Mouse (Mus musculus) CH12.LX (cell line): ENCODE results near the gene Kri1. TPM values are rescaled to one million over a fixed set of nuclear protein-coding genes. Genes with fewer than 3 reads are reported as not detected.

Experiments
- DNase-seq: peaks from one replicate; pipeline ENCODE4 v3.0.0-alpha.2; 2013; ENCODE audit errors: extremely low read depth
- H3K27ac ChIP-seq: 2 replicates; pipeline ENCODE4 v1.5.1; 2012; ENCODE audit warnings: low read depth, mild to moderate bottlenecking, control low read depth, moderate library complexity; ENCODE audit not compliant: insufficient read depth
- H3K27me3 ChIP-seq: replicated peaks from 2 replicates; pipeline ENCODE3; 2012; ENCODE audit warnings: inconsistent platforms
- H3K36me3 ChIP-seq, 2 experiments: replicated peaks in 1 of 2; 2 replicates each; pipeline versions ENCODE3 to v1.6.1; 2012; ENCODE audit warnings: inconsistent platforms in 1 of 2, low read length in 1 of 2, mild to moderate bottlenecking in 1 of 2, mixed read lengths in 1 of 2, moderate library complexity in 1 of 2; ENCODE audit not compliant: control insufficient read depth in 1 of 2, insufficient read depth in 1 of 2
- H3K4me1 ChIP-seq, 2 experiments: 2 replicates each; pipeline ENCODE4 v1.6.1; 2012; ENCODE audit warnings: inconsistent platforms in 1 of 2, moderate library complexity in 1 of 2; ENCODE audit not compliant: insufficient read depth in 2 of 2, control insufficient read depth in 1 of 2
- H3K4me2 ChIP-seq: 2 replicates; pipeline ENCODE4 v1.6.1; 2012; ENCODE audit warnings: low read depth, mild to moderate bottlenecking, control low read depth; ENCODE audit not compliant: poor library complexity, insufficient read depth, severe bottlenecking
- H3K4me3 ChIP-seq, 3 experiments: fragments of 150-350 bp in 1 of 3; sonication (generic) in 1 of 3; replicated peaks in 1 of 3; 2 replicates each; pipeline versions ENCODE3 to v1.5.1; 2011 to 2012; ENCODE audit warnings: low read depth in 2 of 3, low read length in 2 of 3, mild to moderate bottlenecking in 2 of 3, moderate library complexity in 2 of 3, control low read depth in 1 of 3, improper control_type of control experiment in 1 of 3, inconsistent platforms in 1 of 3, mixed read lengths in 1 of 3; ENCODE audit not compliant: poor library complexity in 1 of 3
- H3K79me2 ChIP-seq: replicated peaks from 2 replicates; pipeline ENCODE4 v1.6.1; 2012; ENCODE audit warnings: mild to moderate bottlenecking, moderate library complexity; ENCODE audit not compliant: control insufficient read depth, poor library complexity, insufficient read depth, severe bottlenecking; ENCODE audit errors: extremely low read depth
- H3K9ac ChIP-seq: 2 replicates; pipeline ENCODE4 v1.6.1; 2012; ENCODE audit warnings: low read depth, mild to moderate bottlenecking, control low read depth, moderate library complexity; ENCODE audit not compliant: insufficient read depth
- H3K9me3 ChIP-seq: replicated peaks from 2 replicates; pipeline ENCODE3; 2012; ENCODE audit warnings: low read length, inconsistent platforms, mixed read lengths
- BHLHE40 ChIP-seq: IDR thresholded peaks from 2 replicates; pipeline ENCODE4 v1.6.1; 2011; ENCODE audit warnings: mild to moderate bottlenecking, low read depth, low read length, improper control_type of control experiment
- CHD1 ChIP-seq: IDR thresholded peaks from 2 replicates; pipeline ENCODE4 v1.6.1; 2012; ENCODE audit warnings: low read depth, low read length, improper control_type of control experiment, inconsistent platforms
- CHD2 ChIP-seq: IDR thresholded peaks from 2 replicates; pipeline ENCODE4 v1.6.1; 2011; ENCODE audit warnings: low read length, improper control_type of control experiment
- CTCF ChIP-seq, 2 experiments: IDR thresholded peaks in 1 of 2; conservative IDR thresholded peaks in 1 of 2; 2 replicates each; pipeline ENCODE4 v1.5.1; 2011 to 2012; ENCODE audit warnings: low read depth in 2 of 2, low read length in 2 of 2, improper control_type of control experiment in 1 of 2, inconsistent platforms in 1 of 2, mild to moderate bottlenecking in 1 of 2, moderate library complexity in 1 of 2
- E2F4 ChIP-seq: IDR thresholded peaks from 2 replicates; pipeline ENCODE4 v1.6.1; 2011; ENCODE audit warnings: low read depth, low read length, improper control_type of control experiment; ENCODE audit not compliant: insufficient replicate concordance
- ELF1 ChIP-seq: IDR thresholded peaks from 2 replicates; pipeline ENCODE4 v1.6.1; 2014; ENCODE audit warnings: low read depth, mild to moderate bottlenecking, inconsistent platforms, low read length, improper control_type of control experiment
- EP300 ChIP-seq: IDR thresholded peaks from 2 replicates; pipeline ENCODE4 v1.6.1; 2011; ENCODE audit warnings: low read length, improper control_type of control experiment
- ETS1 ChIP-seq: conservative IDR thresholded peaks from 2 replicates; pipeline ENCODE4 v1.6.1; 2012; ENCODE audit warnings: low read depth, mild to moderate bottlenecking, inconsistent platforms, low read length, improper control_type of control experiment, moderate library complexity
- GABPA ChIP-seq: IDR thresholded peaks from 2 replicates; pipeline ENCODE4 v1.6.1; 2012; ENCODE audit warnings: low read depth, low read length, improper control_type of control experiment, inconsistent platforms; ENCODE audit not compliant: insufficient replicate concordance
- HCFC1 ChIP-seq: IDR thresholded peaks from 2 replicates; pipeline ENCODE4 v1.6.1; 2012; ENCODE audit warnings: low read depth, mild to moderate bottlenecking, inconsistent platforms, low read length, improper control_type of control experiment
- IRF4 ChIP-seq: IDR thresholded peaks from 2 replicates; pipeline ENCODE4 v1.6.1; 2014; ENCODE audit warnings: low read depth, mild to moderate bottlenecking, inconsistent platforms, low read length, improper control_type of control experiment
- JUN ChIP-seq: IDR thresholded peaks from 2 replicates; pipeline ENCODE4 v1.6.1; 2011; ENCODE audit warnings: low read depth, mild to moderate bottlenecking, low read length, improper control_type of control experiment, moderate library complexity; ENCODE audit not compliant: insufficient read depth
- JUND ChIP-seq: conservative IDR thresholded peaks from 2 replicates; pipeline ENCODE4 v1.6.1; 2011; ENCODE audit warnings: low read depth, low read length, improper control_type of control experiment
- KAT2A ChIP-seq: IDR thresholded peaks from 2 replicates; pipeline ENCODE4 v1.6.1; 2012; ENCODE audit warnings: low read length, improper control_type of control experiment, inconsistent platforms; ENCODE audit not compliant: insufficient replicate concordance
- MAFK ChIP-seq: IDR thresholded peaks from 2 replicates; pipeline ENCODE4 v1.6.1; 2011; ENCODE audit warnings: low read length, improper control_type of control experiment; ENCODE audit not compliant: insufficient replicate concordance
- MAX ChIP-seq: IDR thresholded peaks from 2 replicates; pipeline ENCODE4 v1.6.1; 2011; ENCODE audit warnings: low read length, improper control_type of control experiment
- MAZ ChIP-seq: IDR thresholded peaks from 2 replicates; pipeline ENCODE4 v1.6.1; 2012; ENCODE audit warnings: low read depth, mild to moderate bottlenecking, inconsistent platforms, low read length, improper control_type of control experiment, moderate library complexity
- MEF2A ChIP-seq: IDR thresholded peaks from 2 replicates; pipeline ENCODE4 v1.6.1; 2014; ENCODE audit warnings: low read depth, mild to moderate bottlenecking, inconsistent platforms, low read length, improper control_type of control experiment, borderline replicate concordance
- MXI1 ChIP-seq: IDR thresholded peaks from 2 replicates; pipeline ENCODE4 v1.6.1; 2011; ENCODE audit warnings: mild to moderate bottlenecking, low read depth, low read length, improper control_type of control experiment
- MYC ChIP-seq: IDR thresholded peaks from 2 replicates; pipeline ENCODE4 v1.6.1; 2011; ENCODE audit warnings: low read depth, mild to moderate bottlenecking, improper control_type of control experiment, low read length
- NELFE ChIP-seq: IDR thresholded peaks from 2 replicates; pipeline ENCODE4 v1.6.1; 2011; ENCODE audit warnings: low read depth, low read length, improper control_type of control experiment
- NRF1 ChIP-seq: IDR thresholded peaks from 2 replicates; pipeline ENCODE4 v1.6.1; 2014; ENCODE audit warnings: low read depth, mild to moderate bottlenecking, inconsistent platforms, low read length, improper control_type of control experiment, moderate library complexity
- PAX5 ChIP-seq: IDR thresholded peaks from 2 replicates; pipeline ENCODE4 v1.6.1; 2012; ENCODE audit warnings: low read length, inconsistent platforms, mixed read lengths
- POLR2A ChIP-seq: IDR thresholded peaks from 2 replicates; pipeline ENCODE4 v1.6.1; 2011; ENCODE audit warnings: low read depth, mild to moderate bottlenecking, improper control_type of control experiment, low read length
- POLR2AphosphoS2 ChIP-seq: IDR thresholded peaks from 2 replicates; pipeline ENCODE4 v1.6.1; 2011; ENCODE audit warnings: low read depth, low read length, improper control_type of control experiment
- RAD21 ChIP-seq: IDR thresholded peaks from 2 replicates; pipeline ENCODE4 v1.6.1; 2011; ENCODE audit warnings: low read depth, mild to moderate bottlenecking, low read length, improper control_type of control experiment, moderate library complexity
- RCOR1 ChIP-seq: conservative IDR thresholded peaks from 2 replicates; pipeline ENCODE4 v1.6.1; 2012; ENCODE audit warnings: low read depth, mild to moderate bottlenecking, inconsistent platforms, low read length, improper control_type of control experiment
- SIN3A ChIP-seq: IDR thresholded peaks from 2 replicates; pipeline ENCODE4 v1.6.1; 2012; ENCODE audit warnings: low read length, improper control_type of control experiment, inconsistent platforms
- SMC3 ChIP-seq: IDR thresholded peaks from 2 replicates; pipeline ENCODE4 v1.6.1; 2011; ENCODE audit warnings: low read depth, low read length, improper control_type of control experiment
- TBP ChIP-seq: conservative IDR thresholded peaks from 2 replicates; pipeline ENCODE4 v1.6.1; 2011; ENCODE audit warnings: low read depth, low read length, improper control_type of control experiment
- TCF12 ChIP-seq: IDR thresholded peaks from 2 replicates; pipeline ENCODE4 v1.6.1; 2014; ENCODE audit warnings: low read depth, mild to moderate bottlenecking, inconsistent platforms, low read length, improper control_type of control experiment
- UBTF ChIP-seq: IDR thresholded peaks from 2 replicates; pipeline ENCODE4 v1.6.1; 2012; ENCODE audit warnings: low read depth, mild to moderate bottlenecking, inconsistent platforms, low read length, improper control_type of control experiment, moderate library complexity
- USF1 ChIP-seq: IDR thresholded peaks from 2 replicates; pipeline ENCODE4 v1.6.1; 2014; ENCODE audit warnings: low read depth, mild to moderate bottlenecking, inconsistent platforms, low read length, improper control_type of control experiment
- USF2 ChIP-seq: conservative IDR thresholded peaks from 2 replicates; pipeline ENCODE4 v1.6.1; 2011; ENCODE audit warnings: low read depth, low read length, improper control_type of control experiment
- ZC3H11A ChIP-seq: IDR thresholded peaks from 2 replicates; pipeline ENCODE4 v1.6.1; 2012; ENCODE audit warnings: low read depth, mild to moderate bottlenecking, inconsistent platforms, low read length, improper control_type of control experiment
- ZKSCAN1 ChIP-seq: IDR thresholded peaks from 2 replicates; pipeline ENCODE4 v1.6.1; 2012; ENCODE audit warnings: low read depth, inconsistent platforms, low read length, improper control_type of control experiment, borderline replicate concordance
- ZMIZ1 ChIP-seq: IDR thresholded peaks from 2 replicates; pipeline ENCODE4 v1.6.1; 2012; ENCODE audit warnings: low read depth, mild to moderate bottlenecking, inconsistent platforms, low read length, improper control_type of control experiment
- ZNF384 ChIP-seq: IDR thresholded peaks from 2 replicates; pipeline ENCODE4 v1.6.1; 2012; ENCODE audit warnings: low read depth, low read length, improper control_type of control experiment, inconsistent platforms
- dilution Hi-C: fragments of 300-500 bp; cut with MboI; formaldehyde crosslinking; loops from 2 replicates; pipeline ENCODE4 v1.14.3; 2020; ENCODE audit warnings: low sequenced_read_pairs; ENCODE audit not compliant: extremely low pct_unique_long_range_greater_than_20kb, extremely low pct_ligation_motif_present
- in situ Hi-C: fragments of 300-500 bp; cut with MboI; formaldehyde crosslinking; loops from 3 replicates; pipeline ENCODE4 v1.14.3; 2019; ENCODE audit warnings: low sequenced_read_pairs, low pct_ligation_motif_present, low pct_unique_long_range_greater_than_20kb, mixed read lengths
- polyA plus RNA-seq: library from polyadenylated mRNA; unstranded; fragments of >175 nt; gene quantifications from 2 replicates; pipeline ENCODE4 v1.2.1, GENCODE M21; 2012; ENCODE audit warnings: low read depth; ENCODE audit not compliant: insufficient read length
- total RNA-seq, 2 experiments: library from RNA; depleted of rRNA; stranded (reverse); fragments of 300-350 nt in 1 of 2; fragments of >200 nt in 1 of 2; gene quantifications; 2 replicates each; pipeline ENCODE4 v1.2.3; 2012 to 2014

Kri1 gene
- total RNA-seq (2012; rRNA removed): 55.5 and 62.6 TPM in 2 replicates
- 28.8 and 29.0 TPM in 2 replicates for total RNA-seq (2014; rRNA removed)
- 57.1 and 64.9 TPM in 2 replicates for polyA plus RNA-seq

GRCm38 (mm10) chr9:21287571-21288402 is at the start of gene Kri1:
Gene Kri1 (minus strand): TSS chr9:21287969.
- peak within 1 kb of the TSS; percentile 78 for H3K9ac ChIP-seq
- no peaks in the 10 kb centered on the region for H3K9me3 ChIP-seq
- peaks cover 22 to 36% of the 10 kb centered on the region in 2 experiments for H3K36me3 ChIP-seq
- peaks cover 23% of the 10 kb centered on the region for H3K79me2 ChIP-seq
- peak within 1 kb of the TSS; percentile 78 to 89 (median 81) for H3K4me3 ChIP-seq
- in situ Hi-C loops (no loop called here), dilution Hi-C loops (no loop called here)
- H3K27ac ChIP-seq: peak within 1 kb of the TSS; percentile 97
- DNase-seq: peak; percentile 98
- no peak for TF ChIP-seq POLR2AphosphoS2
- peak; percentile 98 for TF ChIP-seq POLR2A
- peak; percentile 93 for TF ChIP-seq MAX
- TF ChIP-seq KAT2A: no peak
- TF ChIP-seq BHLHE40: peak; percentile 29
- peak; percentile 74 for TF ChIP-seq TBP
- TF ChIP-seq ZC3H11A: no peak
- no peak for TF ChIP-seq CTCF (conservative IDR thresholded peaks at IDR 0.05 in 1 of 2, IDR thresholded peaks at IDR 0.05 in 1 of 2; ENCODE audit: low read depth in 2 of 2, low read length in 2 of 2)
- peak; percentile 96 for TF ChIP-seq NELFE
- peak; percentile 47; the same call in 1 of the 2 replicates for TF ChIP-seq HCFC1
- no peak; the same call in 1 of the 2 replicates for TF ChIP-seq UBTF
- no peak for TF ChIP-seq SMC3
- TF ChIP-seq NRF1: peak; percentile 83
- TF ChIP-seq JUN: no peak
- no peak for TF ChIP-seq JUND
- TF ChIP-seq ETS1: peak; percentile 89
- no peak; the same call in 1 of the 2 replicates for TF ChIP-seq MAZ
- peak; percentile 82 for TF ChIP-seq SIN3A
- no peak for TF ChIP-seq GABPA
- peak; percentile 90 for TF ChIP-seq MXI1
- TF ChIP-seq E2F4: no peak
- no peak for TF ChIP-seq CHD1
- TF ChIP-seq USF1: no peak
- TF ChIP-seq ZNF384: no peak
- TF ChIP-seq IRF4: peak; percentile 39; the same call in 1 of the 2 replicates
- TF ChIP-seq MEF2A: peak; percentile 53
- peak; percentile 73 for TF ChIP-seq TCF12
- TF ChIP-seq EP300: peak; percentile 46; the same call in 1 of the 2 replicates
- TF ChIP-seq PAX5: no peak
- TF ChIP-seq USF2: no peak
- no peak for TF ChIP-seq RCOR1
- TF ChIP-seq MAFK: no peak
- no peak for TF ChIP-seq ZKSCAN1
- peak; percentile 84; the same call in 1 of the 2 replicates for TF ChIP-seq ZMIZ1
- peak; percentile 79 for TF ChIP-seq ELF1
- peak; percentile 97 for TF ChIP-seq MYC
- no peak for TF ChIP-seq RAD21
- no peak for TF ChIP-seq CHD2
- peak within 1 kb of the TSS; percentile 94 for H3K4me2 ChIP-seq
- peaks cover 4% of the 10 kb centered on the region for H3K27me3 ChIP-seq
- peaks cover 9 to 49% of the 10 kb centered on the region in 2 experiments for H3K4me1 ChIP-seq
